Mouse (Mus musculus): ENCODE measurements around the gene Ndufaf2.
A peak's percentile ranks its signal among the peaks of the same experiment; 100 is the strongest.

Gene Ndufaf2

GRCm38 (mm10) chr13:108084086-108084485 is 74.3 kb downstream of the Ndufaf2 start:
- no peak for DNase-seq

GRCm38 (mm10) chr13:108077901-108078300 is 80.5 kb downstream of the Ndufaf2 start:
- no peak for DNase-seq

- DNase-seq = peak; percentile 11 to 17
Observed at GRCm38 (mm10) chr13:108077476-108077875, 80.9 kb downstream of the Ndufaf2 start.

GRCm38 (mm10) chr13:108070171-108070570 is 88.3 kb downstream of the Ndufaf2 start:
- DNase-seq = no peak

GRCm38 (mm10) chr13:108069151-108069550 is 89.3 kb downstream of the Ndufaf2 start:
- DNase-seq = no peak

- no peak for DNase-seq
Observed at GRCm38 (mm10) chr13:108066021-108066420, 92.4 kb downstream of the Ndufaf2 start.

GRCm38 (mm10) chr13:108064331-108064730 is 94.1 kb downstream of the Ndufaf2 start:
- no peak for DNase-seq

GRCm38 (mm10) chr13:108063374-108064134 is 94.9 kb downstream of the Ndufaf2 start:
- no peak for DNase-seq

- no peak for DNase-seq
Observed at GRCm38 (mm10) chr13:108062900-108063299, 95.5 kb downstream of the Ndufaf2 start.

GRCm38 (mm10) chr13:108060936-108061578 is 97.4 kb downstream of the Ndufaf2 start:
- no peak for DNase-seq

GRCm38 (mm10) chr13:108060286-108060885 is 98.0 kb downstream of the Ndufaf2 start:
- DNase-seq = no peak

- DNase-seq = peak; percentile 16 to 22
Observed at GRCm38 (mm10) chr13:108056896-108057295, 101.5 kb downstream of the Ndufaf2 start.

- DNase-seq = no peak
Observed at GRCm38 (mm10) chr13:108047364-108047763, 111.1 kb downstream of the Ndufaf2 start.

- no peak for DNase-seq
Observed at GRCm38 (mm10) chr13:108046891-108047290, 111.5 kb downstream of the Ndufaf2 start.

- no peak for DNase-seq
Observed at GRCm38 (mm10) chr13:108046071-108046470, 112.4 kb downstream of the Ndufaf2 start.

- no peak for DNase-seq
Observed at GRCm38 (mm10) chr13:108045646-108046045, 112.8 kb downstream of the Ndufaf2 start.

- DNase-seq = peak; percentile 89
Observed at GRCm38 (mm10) chr13:108044222-108044941, 114.0 kb downstream of the Ndufaf2 start, which contains the start of gene Smim15. Gene Smim15, plus strand, starts transcription at chr13:108044446.

GRCm38 (mm10) chr13:108043431-108044221 is 114.8 kb downstream of the Ndufaf2 start:
- peak in 1 of 2 experiments; percentile 12 for DNase-seq

- peak; percentile 79 to 81 for DNase-seq
Observed at GRCm38 (mm10) chr13:108041358-108041757, 117.1 kb downstream of the Ndufaf2 start.

- no peak for DNase-seq
Observed at GRCm38 (mm10) chr13:108040451-108040850, 118.0 kb downstream of the Ndufaf2 start.

- DNase-seq = no peak
Observed at GRCm38 (mm10) chr13:108039902-108040301, 118.5 kb downstream of the Ndufaf2 start.

- DNase-seq = no peak
Observed at GRCm38 (mm10) chr13:108039375-108039774, 119.0 kb downstream of the Ndufaf2 start.

All from B cell, adult 2 months (primary cell).